Mouse (Mus musculus) left cerebral cortex, adult 2 months (tissue): ENCODE results near the gene Ube2g2. TPM values are rescaled to one million over a fixed set of nuclear protein-coding genes. Genes with fewer than 3 reads are reported as not detected.
"Not testable (repeated sequence)": the region's sequence is repeated elsewhere in the genome, so short reads cannot be mapped to it uniquely, and the experiment has no call there.

Source experiments
- DNase-seq, 2 experiments: peaks; one replicate each; pipeline ENCODE4 v3.0.0; 2021 to 2022; ENCODE audit warnings: low spot score in 2 of 2, mixed read lengths in 1 of 2; ENCODE audit errors: extremely low spot score in 1 of 2
- H3K27ac ChIP-seq: fragments of 200-600 bp; 2 replicates; pipeline ENCODE4 v1.8.1; 2022
- H3K4me3 ChIP-seq: fragments of 200-600 bp; 2 replicates; pipeline ENCODE4 v1.8.1; 2022
- CTCF ChIP-seq: fragments of 200-600 bp; IDR thresholded peaks from 2 replicates; pipeline ENCODE4 v1.8.1; 2022; ENCODE audit warnings: antibody characterized with exemption, mild to moderate bottlenecking, moderate library complexity
- intact Hi-C: fragments of 180-260 bp; cut with DNase I; formaldehyde crosslinking; loops from one replicate; pipeline ENCODE4 v1.15.1; 2025
- microRNA-seq, 2 experiments: library from miRNA; unstranded; fragments of <30 nt; microRNA quantifications; one replicate each; pipeline ENCODE4 v1.2.0; 2021
- total RNA-seq, 2 experiments: library from RNA; stranded (reverse); gene quantifications; 2 replicates each; pipeline ENCODE4 v1.2.3; 2021

The Ube2g2 gene
- total RNA-seq, 2 experiments from 2014 or later: 47.4 to 48.0 TPM

- no peak overlapping the region for H3K4me3 ChIP-seq
- no peak for TF ChIP-seq CTCF
- intact Hi-C loops: no loop called here
- no peak overlapping the region for H3K27ac ChIP-seq
- DNase-seq: no peak
Measured at GRCm38 (mm10) chr10:77687021-77687420, 64.9 kb downstream of the Ube2g2 start.

- intact Hi-C loops, DNase-seq, H3K4me3 ChIP-seq, H3K27ac ChIP-seq: not testable (repeated sequence)
Measured at GRCm38 (mm10) chr10:77690356-77690807, 68.3 kb downstream of the Ube2g2 start, which contains the start of gene Gm19402. Gene Gm19402, minus strand, starts transcription at chr10:77690757.

Small RNAs within 50 kb of the gene (microRNA-seq; reads per million reads assigned to microRNA genes)
- 12.2 to 17.3 reads per million in 2 experiments for gene Mir1930

Other genes starting within 250 kb of the Ube2g2 start
- 100 to 1,000 TPM; 139 to 152 TPM for gene Adarb1, start 204.0 kb upstream of the Ube2g2 start, total RNA-seq
- gene Fam207a, start 106.5 kb upstream of the Ube2g2 start, total RNA-seq: 10 to 100 TPM; 32.6 to 35.7 TPM
- gene Itgb2, start 92.0 kb upstream of the Ube2g2 start, total RNA-seq: 1 to 10 TPM; 3.0 to 3.5 TPM
- gene Pttg1ip, start 40.6 kb upstream of the Ube2g2 start, total RNA-seq: 10 to 100 TPM; 71.6 to 77.6 TPM
- 100 to 1,000 TPM; 142 to 156 TPM for gene Sumo3, start 16.2 kb upstream of the Ube2g2 start, total RNA-seq
- 1 to 10 TPM; 2.0 to 5.3 TPM for gene Gm49325, start 16.1 kb upstream of the Ube2g2 start, total RNA-seq
- gene Tspear, start 64.3 kb downstream of the Ube2g2 start, total RNA-seq: under 1 TPM; 0.18 to 0.21 TPM
- not detected for gene Gm19402, start 68.5 kb downstream of the Ube2g2 start, total RNA-seq
- gene Gm9508, start 75.0 kb downstream of the Ube2g2 start, total RNA-seq: not detected
- not detected for gene Gm10272, start 84.4 kb downstream of the Ube2g2 start, total RNA-seq
- gene Gm10024, start 89.2 kb downstream of the Ube2g2 start, total RNA-seq: not detected
- not detected for gene Gm10142, start 93.5 kb downstream of the Ube2g2 start, total RNA-seq
- gene Krtap12-1, start 98.3 kb downstream of the Ube2g2 start, total RNA-seq: not detected
- not detected for gene Gm10100, start 104.2 kb downstream of the Ube2g2 start, total RNA-seq
- not detected for gene Gm18596, start 120.4 kb downstream of the Ube2g2 start, total RNA-seq
- not detected for gene Gm9736, start 129.1 kb downstream of the Ube2g2 start, total RNA-seq
- gene Gm3233, start 137.4 kb downstream of the Ube2g2 start, total RNA-seq: not detected
- not detected for gene Gm3238, start 149.1 kb downstream of the Ube2g2 start, total RNA-seq
- not detected for gene Gm7138, start 154.7 kb downstream of the Ube2g2 start, total RNA-seq
- gene Gm3250, start 160.3 kb downstream of the Ube2g2 start, total RNA-seq: not detected
- gene Gm7137, start 165.9 kb downstream of the Ube2g2 start, total RNA-seq: not detected
- gene Gm9639, start 172.8 kb downstream of the Ube2g2 start, total RNA-seq: not detected
- gene Gm19668, start 176.9 kb downstream of the Ube2g2 start, total RNA-seq: not detected
- gene Gm9507, start 189.6 kb downstream of the Ube2g2 start, total RNA-seq: not detected
- not detected for gene Gm2696, start 192.4 kb downstream of the Ube2g2 start, total RNA-seq
- gene Krtap10-4, start 204.8 kb downstream of the Ube2g2 start, total RNA-seq: not detected
- gene Krtap10-10, start 213.7 kb downstream of the Ube2g2 start, total RNA-seq: not detected
- gene Gm36176, start 224.5 kb downstream of the Ube2g2 start, total RNA-seq: not detected
- not detected for gene Gm10318, start 230.6 kb downstream of the Ube2g2 start, total RNA-seq
- not detected for gene Gm3285, start 239.7 kb downstream of the Ube2g2 start, total RNA-seq